Mouse (Mus musculus) B cell, adult 2 months (primary cell): ENCODE results near the gene Gapt.

ENCODE experiments used
- DNase-seq, 2 experiments: peaks; one replicate each; pipeline ENCODE4 v3.0.0; 2022

Gene Gapt

DNA sequence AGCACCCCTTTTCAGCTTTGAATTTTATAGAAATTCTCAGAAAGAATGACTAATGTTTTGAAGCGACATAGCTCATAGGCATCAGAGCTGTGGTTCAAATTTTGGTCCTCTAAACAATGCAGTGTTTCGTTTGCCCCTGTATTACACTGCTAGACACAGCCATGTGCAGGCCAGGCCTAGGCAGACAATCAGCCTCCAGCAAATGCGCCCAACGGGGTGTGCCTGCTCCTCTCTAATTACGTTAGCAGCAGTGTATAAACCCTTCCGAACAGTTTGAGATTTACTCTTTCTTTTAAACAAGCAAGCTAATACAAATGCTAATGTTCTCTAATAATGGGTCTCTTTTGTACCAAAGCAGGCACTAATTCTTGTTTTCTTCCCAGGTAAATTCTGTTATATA, 14.4 kb downstream of the Gapt start:
- no peak for DNase-seq

- DNase-seq, result no peak
These were observed 23.9 kb downstream of the Gapt start for GRCm38 (mm10) chr13:110332958-110333597.

DNA sequence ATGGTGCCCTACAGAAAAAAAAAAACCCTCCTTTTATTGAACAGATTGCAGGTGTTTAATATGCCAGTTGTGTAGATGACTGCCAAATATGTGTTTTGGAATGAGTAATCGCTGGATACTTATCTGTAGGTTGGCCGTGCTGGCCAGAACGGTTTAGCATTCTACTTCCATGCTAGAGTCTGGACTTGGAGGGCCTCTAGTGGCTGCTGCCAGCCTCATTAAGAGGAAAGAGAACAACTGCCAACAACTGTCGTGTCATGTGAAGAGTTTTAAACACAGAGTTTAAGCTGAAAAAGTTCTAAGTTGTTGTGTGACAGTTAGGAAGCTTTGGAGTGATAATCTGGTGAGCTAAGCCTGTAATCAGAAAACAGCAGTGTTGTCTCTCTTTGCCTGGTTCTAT, 38.3 kb downstream of the Gapt start:
- DNase-seq, result no peak

DNA sequence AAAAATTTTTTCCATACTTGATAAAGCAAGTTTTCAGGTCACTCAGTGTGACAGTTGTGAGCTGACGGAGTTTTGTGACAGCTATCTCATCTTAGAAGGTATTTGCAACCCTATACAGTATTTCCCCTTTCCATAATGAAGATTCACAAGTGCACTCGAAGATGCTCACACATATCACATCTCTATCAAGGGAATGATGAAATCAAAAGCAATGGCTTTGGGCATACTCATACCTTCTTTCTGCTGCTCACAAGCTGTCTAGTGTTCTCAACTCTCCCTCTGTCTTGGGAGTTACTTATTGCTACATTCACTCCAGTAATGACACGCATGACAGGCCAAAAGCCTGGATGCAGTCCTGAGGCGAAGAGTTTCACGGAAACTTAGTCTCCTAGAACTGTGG, 49.8 kb downstream of the Gapt start:
- no peak for DNase-seq
